Mouse (Mus musculus) embryonic facial prominence, embryonic 14.5 days (tissue): Measurements from ENCODE around the gene Rcc1. TPM values are rescaled to one million over a fixed set of nuclear protein-coding genes. Genes with fewer than 3 reads are reported as not detected.

Source experiments
- ATAC-seq: fragments of 200-750 bp; cut with Nextera tagmentation; 2 replicates; pipeline ENCODE4 v1.8.0; 2017; ENCODE audit warnings: low read depth, moderate number of reproducible peaks, moderate TSS enrichment
- DNase-seq: peaks from one replicate; pipeline ENCODE4 v3.0.0-alpha.2; 2015; ENCODE audit warnings: low spot score
- H3K27ac ChIP-seq: fragments of 300-500 bp; sonication (generic); replicated peaks from 2 replicates; pipeline ENCODE4 v1.5.1; 2014; ENCODE audit warnings: low read depth, mild to moderate bottlenecking, low read length, moderate library complexity
- H3K27me3 ChIP-seq: fragments of 300-500 bp; sonication (generic); replicated peaks from 2 replicates; pipeline ENCODE4 v1.6.1; 2014; ENCODE audit warnings: low read length; ENCODE audit not compliant: control insufficient read depth, insufficient read depth
- H3K36me3 ChIP-seq: fragments of 300-500 bp; sonication (generic); 2 replicates; pipeline ENCODE4 v1.6.1; 2014; ENCODE audit warnings: low read length, mixed read lengths; ENCODE audit not compliant: control insufficient read depth, insufficient read depth
- H3K4me1 ChIP-seq: fragments of 300-500 bp; sonication (generic); 2 replicates; pipeline ENCODE4 v1.6.1; 2014; ENCODE audit warnings: antibody characterized with exemption, low read length; ENCODE audit not compliant: control insufficient read depth, insufficient read depth
- H3K4me2 ChIP-seq: fragments of 300-500 bp; sonication (generic); 2 replicates; pipeline ENCODE4 v1.6.1; 2014; ENCODE audit warnings: low read depth, mild to moderate bottlenecking, low read length, moderate library complexity, mixed read lengths
- H3K4me3 ChIP-seq: fragments of 300-500 bp; sonication (generic); 2 replicates; pipeline ENCODE4 v1.5.1; 2014; ENCODE audit warnings: low read depth, mild to moderate bottlenecking, low read length
- H3K9ac ChIP-seq: fragments of 300-500 bp; sonication (generic); 2 replicates; pipeline ENCODE4 v1.6.1; 2014; ENCODE audit warnings: low read depth, mild to moderate bottlenecking, low read length, moderate library complexity, mixed read lengths
- H3K9me3 ChIP-seq: fragments of 300-500 bp; sonication (generic); 2 replicates; pipeline ENCODE4 v1.6.1; 2016; ENCODE audit warnings: low read length; ENCODE audit not compliant: control insufficient read depth
- WGBS: fragments of 180-500 bp; shearing (Covaris S2); extraction: QIAGEN DNeasy Blood & Tissue Kit; methylation state at CpG from one replicate; pipeline ENCODE4 v1.1.7; 2014; 5-methylcytosine and 5-hydroxymethylcytosine counted together
- polyA plus RNA-seq: library from polyadenylated mRNA; unstranded; fragments of >200 nt; fragmentation: Nextera tagmentation; extraction: Ambion mirVana; gene quantifications from 2 replicates; pipeline ENCODE4 v1.2.1, GENCODE M21; 2014

The Rcc1 gene
- polyA plus RNA-seq, 1 experiment from 2014 or later = 40.4 TPM

- H3K4me3 ChIP-seq = no peak overlapping the region
- no peaks in the 10 kb centered on the region for H3K27me3 ChIP-seq
- H3K9ac ChIP-seq = no peak overlapping the region
- no peak overlapping the region for H3K27ac ChIP-seq
- DNase-seq (no peak), ATAC-seq (no peak)
- H3K9me3 ChIP-seq = no peaks in the 10 kb centered on the region
- no peaks in the 10 kb centered on the region for H3K4me1 ChIP-seq
- peaks cover 91% of the 10 kb centered on the region for H3K36me3 ChIP-seq
- H3K4me2 ChIP-seq = no peak overlapping the region
- WGBS = 83% methylated on average over 8 of the region's 8 CpGs
Observed at GRCm38 (mm10) chr4:132315711-132316110, 37.7 kb downstream of the Rcc1 start.

DNA sequence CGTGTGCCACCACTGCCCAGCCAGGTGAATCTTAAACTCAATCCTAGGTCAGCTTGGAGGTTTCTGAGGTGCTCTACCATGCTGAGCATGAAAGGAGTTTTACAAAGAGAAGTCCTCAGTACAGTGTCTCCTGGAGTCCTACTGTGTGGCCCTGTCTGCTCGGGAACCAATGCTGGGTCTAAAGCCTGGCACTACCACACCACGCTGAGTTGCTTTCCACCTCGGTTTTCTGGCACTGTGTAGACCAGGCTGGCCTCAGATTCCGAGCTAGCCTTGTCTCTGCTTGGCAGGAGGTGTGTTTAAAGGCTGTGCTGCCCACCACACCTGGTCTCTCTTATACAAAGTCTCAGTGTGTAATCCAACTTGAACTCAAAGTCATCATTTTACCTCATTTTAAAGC, 40.8 kb downstream of the Rcc1 start:
- WGBS = 88% methylated on average over 5 of the region's 5 CpGs
- Histone ChIP-seq H3K4me1 (peaks cover 9% of the 10 kb centered on the region), H3K27ac (no peak overlapping the region), H3K4me3 (no peak overlapping the region), H3K27me3 (no peaks in the 10 kb centered on the region), H3K9me3 (no peaks in the 10 kb centered on the region), H3K4me2 (no peak overlapping the region), H3K9ac (no peak overlapping the region), H3K36me3 (peaks cover 75% of the 10 kb centered on the region)
- ATAC-seq (no peak), DNase-seq (no peak)

DNA sequence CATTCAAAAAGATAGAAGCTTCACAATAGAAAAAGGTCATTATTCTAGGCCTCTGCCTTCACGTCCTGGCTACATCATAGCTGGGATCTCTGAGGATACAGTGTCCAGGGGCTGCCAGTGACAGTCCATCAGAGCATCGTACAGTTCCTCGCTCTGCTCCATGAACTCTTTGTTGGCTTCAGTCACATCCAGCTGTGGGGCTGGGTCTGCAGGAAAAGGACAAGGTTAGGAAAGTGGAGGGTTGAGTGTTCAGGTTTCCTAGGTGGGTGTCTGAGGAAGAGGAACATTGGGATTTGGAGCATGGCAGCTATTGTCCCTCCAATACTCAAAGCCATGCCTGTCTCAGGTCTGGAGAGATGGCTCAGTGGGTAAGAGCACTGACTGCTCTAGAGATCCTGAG, 41.6 kb downstream of the Rcc1 start:
- ATAC-seq = no peak
- 48% methylated on average over 3 of the region's 3 CpGs for WGBS
- no peak for DNase-seq
- Histone ChIP-seq H3K4me2 (no peak overlapping the region), H3K4me1 (peaks cover 9% of the 10 kb centered on the region), H3K27ac (no peak overlapping the region), H3K9ac (no peak overlapping the region), H3K27me3 (no peaks in the 10 kb centered on the region), H3K9me3 (no peaks in the 10 kb centered on the region), H3K4me3 (no peak overlapping the region), H3K36me3 (peaks cover 67% of the 10 kb centered on the region)

- H3K4me3 ChIP-seq = no peak overlapping the region
- H3K4me1 ChIP-seq = peaks cover 9% of the 10 kb centered on the region
- H3K27me3 ChIP-seq = no peaks in the 10 kb centered on the region
- ATAC-seq (no peak), DNase-seq (no peak)
- no peak overlapping the region for H3K27ac ChIP-seq
- no peak overlapping the region for H3K4me2 ChIP-seq
- H3K36me3 ChIP-seq = peaks cover 61% of the 10 kb centered on the region
- no peaks in the 10 kb centered on the region for H3K9me3 ChIP-seq
- 29% methylated on average over 1 of the region's 1 CpGs for WGBS
- H3K9ac ChIP-seq = no peak overlapping the region
Observed at GRCm38 (mm10) chr4:132311209-132311608, 42.2 kb downstream of the Rcc1 start.

GRCm38 (mm10) chr4:132309849-132310472, 43.4 kb downstream of the Rcc1 start:
- Histone ChIP-seq H3K27me3 (no peaks in the 10 kb centered on the region), H3K9me3 (no peaks in the 10 kb centered on the region), H3K27ac (peak overlapping the region; percentile 94; the same call in 1 of the 2 replicates), H3K36me3 (peaks cover 53% of the 10 kb centered on the region), H3K4me1 (peaks cover 9% of the 10 kb centered on the region), H3K9ac (peak overlapping the region; percentile 97), H3K4me3 (peak overlapping the region; percentile 95), H3K4me2 (peak overlapping the region; percentile 95)
- DNase-seq (peak; percentile 73), ATAC-seq (peak; percentile 64)
- WGBS = 25% methylated on average over 10 of the region's 10 CpGs

- Histone ChIP-seq H3K27me3 (no peaks in the 10 kb centered on the region), H3K4me3 (peak overlapping the region; percentile 95), H3K36me3 (peaks cover 49% of the 10 kb centered on the region), H3K4me2 (peak overlapping the region; percentile 95), H3K9me3 (no peaks in the 10 kb centered on the region), H3K9ac (peak overlapping the region; percentile 97), H3K4me1 (peaks cover 9% of the 10 kb centered on the region), H3K27ac (peak overlapping the region; percentile 94)
- WGBS = 1% methylated on average over 15 of the region's 15 CpGs
- ATAC-seq (no peak), DNase-seq (no peak)
Observed at GRCm38 (mm10) chr4:132309140-132309848, 44.1 kb downstream of the Rcc1 start.

GRCm38 (mm10) chr4:132308437-132309139, 44.8 kb downstream of the Rcc1 start:
- peaks cover 42% of the 10 kb centered on the region for H3K36me3 ChIP-seq
- peak overlapping the region; percentile 97 for H3K9ac ChIP-seq
- peak overlapping the region; percentile 94 for H3K27ac ChIP-seq
- H3K9me3 ChIP-seq = no peaks in the 10 kb centered on the region
- DNase-seq (peak; percentile 97), ATAC-seq (peak; percentile 94)
- no peaks in the 10 kb centered on the region for H3K27me3 ChIP-seq
- 1% methylated on average over 41 of the region's 41 CpGs for WGBS
- peak overlapping the region; percentile 95 for H3K4me3 ChIP-seq
- H3K4me2 ChIP-seq = peak overlapping the region; percentile 95
- peaks cover 9% of the 10 kb centered on the region for H3K4me1 ChIP-seq

DNA sequence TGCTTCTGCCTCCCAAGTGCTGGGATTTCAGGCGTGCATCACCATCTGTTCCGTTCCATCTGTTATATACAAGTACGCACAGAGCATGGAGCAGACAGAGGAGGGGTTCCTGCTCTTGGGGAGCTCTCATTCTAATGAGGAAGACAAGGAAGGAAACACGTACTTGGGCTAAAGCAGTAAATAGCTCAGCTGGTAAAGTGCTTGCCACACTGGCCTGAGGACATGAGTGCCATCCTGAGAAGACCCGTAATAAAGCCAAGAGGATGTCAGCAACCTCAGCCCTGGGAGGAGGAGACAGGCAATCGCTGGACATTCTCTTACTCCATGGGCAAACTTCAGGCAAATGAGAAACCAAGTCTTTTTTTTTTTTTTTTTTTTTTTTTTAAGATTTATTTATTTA, 47.4 kb downstream of the Rcc1 start:
- DNase-seq = no peak
- 70% methylated on average over 6 of the region's 6 CpGs for WGBS
- Histone ChIP-seq H3K9ac (no peak overlapping the region), H3K4me2 (no peak overlapping the region), H3K36me3 (peaks cover 18% of the 10 kb centered on the region), H3K4me3 (no peak overlapping the region), H3K9me3 (no peaks in the 10 kb centered on the region), H3K4me1 (peaks cover 9% of the 10 kb centered on the region), H3K27me3 (no peaks in the 10 kb centered on the region), H3K27ac (no peak overlapping the region)
- ATAC-seq = no peak
